Comparison of ENCODE assay signal across 8 mouse cellular contexts in the genomic region with DNA sequence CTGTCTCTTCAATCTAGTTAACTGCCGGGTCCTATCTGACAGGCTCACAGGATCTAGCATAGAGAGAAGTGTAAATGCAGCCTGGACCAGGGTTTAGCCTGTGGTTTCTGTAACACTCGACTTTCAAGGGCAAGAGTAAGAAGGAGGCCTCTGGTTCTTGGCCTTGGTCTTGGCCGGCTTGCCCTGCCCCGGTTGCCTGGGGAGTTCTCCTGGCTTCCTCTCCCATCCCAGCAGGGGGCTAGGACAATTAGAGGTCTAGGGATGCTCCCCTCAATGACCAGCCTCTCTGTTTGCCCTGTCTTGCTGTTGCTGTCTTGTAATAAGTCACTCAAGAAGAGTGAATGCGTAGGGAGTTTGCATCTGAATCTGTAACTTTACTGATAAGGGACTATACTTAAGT. TPM values are rescaled to one million over a fixed set of nuclear protein-coding genes. Genes with fewer than 3 reads are reported as not detected.
DNase-seq lines count a peak whose midpoint lies in the region; ATAC-seq lines count a peak whose summit lies in the region.

No protein-coding gene starts in this region.

- H3K36me3 ChIP-seq in liver, embryonic 11.5 days (ENCODE audit: control insufficient read depth, insufficient read depth, low read length) = peaks cover 3% of the 10 kb centered on the region; the same call in 1 of the 2 replicates
- peaks cover 44% of the 10 kb centered on the region for H3K36me3 ChIP-seq in embryonic facial prominence, embryonic 10.5 days (replicated peaks)
- H3K36me3 ChIP-seq in hindbrain, embryonic 10.5 days = peaks cover 44% of the 10 kb centered on the region
- peaks cover 16% of the 10 kb centered on the region for H3K36me3 ChIP-seq in midbrain, embryonic 13.5 days

- H3K4me3 ChIP-seq in liver, embryonic 11.5 days (ENCODE audit: low read depth, low read length) = no peak overlapping the region
- peak overlapping the region; percentile 86 for H3K4me3 ChIP-seq in embryonic facial prominence, embryonic 10.5 days
- peak overlapping the region; percentile 88 for H3K4me3 ChIP-seq in hindbrain, embryonic 10.5 days
- H3K4me3 ChIP-seq in midbrain, embryonic 13.5 days (replicated peaks) = peak overlapping the region; percentile 61

- peaks cover 3% of the 10 kb centered on the region; the same call in 1 of the 2 replicates for H3K4me1 ChIP-seq in liver, embryonic 11.5 days (replicated peaks; ENCODE audit: control insufficient read depth, insufficient read depth, low read length)
- peaks cover 54% of the 10 kb centered on the region for H3K4me1 ChIP-seq in embryonic facial prominence, embryonic 10.5 days
- peaks cover 55% of the 10 kb centered on the region for H3K4me1 ChIP-seq in hindbrain, embryonic 10.5 days (replicated peaks)
- H3K4me1 ChIP-seq in midbrain, embryonic 13.5 days (replicated peaks) = peaks cover 50% of the 10 kb centered on the region

- peak overlapping the region; percentile 94 for H3K4me2 ChIP-seq in liver, embryonic 11.5 days
- peak overlapping the region; percentile 86 for H3K4me2 ChIP-seq in midbrain, embryonic 13.5 days (replicated peaks)

- H3K9me3 ChIP-seq in liver, embryonic 11.5 days (ENCODE audit: control insufficient read depth, low read length) = no peaks in the 10 kb centered on the region
- no peaks in the 10 kb centered on the region for H3K9me3 ChIP-seq in embryonic facial prominence, embryonic 10.5 days
- H3K9me3 ChIP-seq in hindbrain, embryonic 10.5 days = no peaks in the 10 kb centered on the region
- H3K9me3 ChIP-seq in midbrain, embryonic 13.5 days = no peaks in the 10 kb centered on the region

- ATAC-seq in liver, embryonic 11.5 days (replicated peaks; ENCODE audit: low FRiP score) = no peak
- ATAC-seq in midbrain, embryonic 13.5 days = no peak

- H3K9ac ChIP-seq in liver, embryonic 11.5 days (ENCODE audit: low read depth, low read length) = no peak overlapping the region
- 0 out of 2 replicates have a peak overlapping the region, but pooled peaks have one; percentile 10 for H3K9ac ChIP-seq in midbrain, embryonic 13.5 days (replicated peaks)

- WGBS in liver, embryonic 11.5 days = 46% methylated on average over 5 of the region's 5 CpGs
- 40% methylated on average over 5 of the region's 5 CpGs for WGBS in embryonic facial prominence, embryonic 10.5 days
- 45% methylated on average over 5 of the region's 5 CpGs for WGBS in hindbrain, embryonic 10.5 days
- 44% methylated on average over 5 of the region's 5 CpGs for WGBS in midbrain, embryonic 13.5 days

- H3K27ac ChIP-seq in liver, embryonic 11.5 days (ENCODE audit: low read depth, low read length) = no peak overlapping the region
- H3K27ac ChIP-seq in embryonic facial prominence, embryonic 10.5 days (replicated peaks) = no peak overlapping the region
- H3K27ac ChIP-seq in hindbrain, embryonic 10.5 days = 0 out of 2 replicates have a peak overlapping the region, but pooled peaks have one; percentile 23
- no peak overlapping the region for H3K27ac ChIP-seq in midbrain, embryonic 13.5 days

- H3K27me3 ChIP-seq in liver, embryonic 11.5 days (replicated peaks; ENCODE audit: control insufficient read depth, insufficient read depth, low read length) = no peaks in the 10 kb centered on the region
- H3K27me3 ChIP-seq in embryonic facial prominence, embryonic 10.5 days (replicated peaks; ENCODE audit: low read depth, poor library complexity, severe bottlenecking) = peaks cover 7% of the 10 kb centered on the region; the same call in 1 of the 2 replicates
- H3K27me3 ChIP-seq in hindbrain, embryonic 10.5 days (ENCODE audit: insufficient read depth, poor library complexity, severe bottlenecking) = peaks cover 9% of the 10 kb centered on the region; the same call in 1 of the 2 replicates
- H3K27me3 ChIP-seq in midbrain, embryonic 13.5 days = no peaks in the 10 kb centered on the region

- no peak for DNase-seq in liver, embryonic 11.5 days (ENCODE audit: low spot score)
- DNase-seq in liver = no peak
- no peak for DNase-seq in embryonic facial prominence, embryonic 10.5 days (ENCODE audit: low spot score)
- no peak for DNase-seq in hindbrain, embryonic 10.5 days (ENCODE audit: low spot score)
- DNase-seq in gastrocnemius, postnatal 10 days = no peak
- DNase-seq in testis, postnatal 14 days (ENCODE audit: low spot score) = no peak
- no peak for DNase-seq in adrenal gland, postnatal 4 days (ENCODE audit: low spot score in 2 of 2)

RNA-seq across cellular contexts. Expression of gene Slc41a1, which starts 2.0 kb away (rescaled TPM):
- polyA plus RNA-seq in liver, embryonic 11.5 days (2014; fragmentation: Nextera tagmentation; extraction: Ambion mirVana) = 5.2 and 5.6 TPM in 2 replicates
- 12.3 TPM in 2 replicates for polyA plus RNA-seq in embryonic facial prominence, embryonic 10.5 days (2016; fragmentation: Nextera tagmentation; extraction: Ambion mirVana)
- polyA plus RNA-seq in hindbrain, embryonic 10.5 days (2016; fragmentation: Nextera tagmentation; extraction: Ambion mirVana) = 8.9 and 10.7 TPM in 2 replicates
- 14.1 and 14.4 TPM in 2 replicates for polyA plus RNA-seq in midbrain, embryonic 13.5 days (2015; fragmentation: Nextera tagmentation; extraction: Ambion mirVana)
- total RNA-seq in gastrocnemius, postnatal 10 days (2021) = 10 to 100 TPM; 56.1 to 64.2 TPM
- total RNA-seq in adrenal gland, postnatal 4 days (2021) = 10 to 100 TPM; 44.7 to 47.5 TPM

RNA-seq across cellular contexts. Expression of gene Pm20d1, which starts 32.1 kb away (rescaled TPM):
- polyA plus RNA-seq in liver, embryonic 11.5 days (2014; fragmentation: Nextera tagmentation; extraction: Ambion mirVana) = 2.8 and 4.6 TPM in 2 replicates
- polyA plus RNA-seq in embryonic facial prominence, embryonic 10.5 days (2016; fragmentation: Nextera tagmentation; extraction: Ambion mirVana) = 2.0 and 3.1 TPM in 2 replicates
- 1.4 and 2.2 TPM in 2 replicates for polyA plus RNA-seq in hindbrain, embryonic 10.5 days (2016; fragmentation: Nextera tagmentation; extraction: Ambion mirVana)
- polyA plus RNA-seq in midbrain, embryonic 13.5 days (2015; fragmentation: Nextera tagmentation; extraction: Ambion mirVana) = 0.10 and 0.74 TPM in 2 replicates
- 1 to 10 TPM; 1.3 to 1.6 TPM for total RNA-seq in gastrocnemius, postnatal 10 days (2021)
- total RNA-seq in adrenal gland, postnatal 4 days (2021) = 10 to 100 TPM; 11.0 to 11.5 TPM

RNA-seq across cellular contexts. Expression of gene Rab29, which starts 37.7 kb away (rescaled TPM):
- 20.4 and 20.6 TPM in 2 replicates for polyA plus RNA-seq in liver, embryonic 11.5 days (2014; fragmentation: Nextera tagmentation; extraction: Ambion mirVana)
- 9.6 and 11.7 TPM in 2 replicates for polyA plus RNA-seq in embryonic facial prominence, embryonic 10.5 days (2016; fragmentation: Nextera tagmentation; extraction: Ambion mirVana)
- polyA plus RNA-seq in hindbrain, embryonic 10.5 days (2016; fragmentation: Nextera tagmentation; extraction: Ambion mirVana) = 9.2 and 10.8 TPM in 2 replicates
- polyA plus RNA-seq in midbrain, embryonic 13.5 days (2015; fragmentation: Nextera tagmentation; extraction: Ambion mirVana) = 7.7 and 7.8 TPM in 2 replicates
- total RNA-seq in gastrocnemius, postnatal 10 days (2021) = 1 to 10 TPM; 7.1 to 8.9 TPM
- total RNA-seq in adrenal gland, postnatal 4 days (2021) = 10 to 100 TPM; 15.1 to 18.0 TPM
